Mouse (Mus musculus) thymus, postnatal 25 days (tissue): ENCODE measurements at regions not wholly inside any gene's neighbourhood (a gene's known extent, or its start where the extent isn't known, plus 50 kb on each side); places are given as distances from the start of the nearest gene placed in this dataset.
A peak's percentile ranks its signal among the peaks of the same experiment; 100 is the strongest.

Experiments used
- DNase-seq: peaks from one replicate; pipeline ENCODE4 v3.0.0; 2022

DNA sequence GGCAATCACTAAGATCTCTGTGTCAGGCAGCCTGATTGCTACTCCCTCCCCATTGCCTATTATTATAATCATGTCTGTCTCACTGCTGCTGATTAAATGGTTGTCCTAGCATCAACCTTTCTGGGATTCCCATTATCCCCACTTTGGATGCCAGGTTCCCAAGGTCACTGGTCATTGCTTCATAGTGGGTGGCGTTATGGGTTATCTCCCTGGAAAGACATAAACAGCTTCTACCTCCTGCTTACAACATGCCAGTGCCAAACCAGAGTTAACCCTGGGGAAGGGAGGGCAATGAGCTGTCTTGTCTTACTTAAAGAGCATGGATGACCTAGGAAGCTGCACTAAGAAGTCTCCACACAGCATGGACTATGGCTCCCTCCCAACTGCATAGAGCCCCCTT is 136.9 kb downstream of the Uaca start:
- DNase-seq: no peak

GRCm38 (mm10) chr9:60936937-60937336 is 142.6 kb downstream of the Uaca start:
- DNase-seq: no peak

DNA sequence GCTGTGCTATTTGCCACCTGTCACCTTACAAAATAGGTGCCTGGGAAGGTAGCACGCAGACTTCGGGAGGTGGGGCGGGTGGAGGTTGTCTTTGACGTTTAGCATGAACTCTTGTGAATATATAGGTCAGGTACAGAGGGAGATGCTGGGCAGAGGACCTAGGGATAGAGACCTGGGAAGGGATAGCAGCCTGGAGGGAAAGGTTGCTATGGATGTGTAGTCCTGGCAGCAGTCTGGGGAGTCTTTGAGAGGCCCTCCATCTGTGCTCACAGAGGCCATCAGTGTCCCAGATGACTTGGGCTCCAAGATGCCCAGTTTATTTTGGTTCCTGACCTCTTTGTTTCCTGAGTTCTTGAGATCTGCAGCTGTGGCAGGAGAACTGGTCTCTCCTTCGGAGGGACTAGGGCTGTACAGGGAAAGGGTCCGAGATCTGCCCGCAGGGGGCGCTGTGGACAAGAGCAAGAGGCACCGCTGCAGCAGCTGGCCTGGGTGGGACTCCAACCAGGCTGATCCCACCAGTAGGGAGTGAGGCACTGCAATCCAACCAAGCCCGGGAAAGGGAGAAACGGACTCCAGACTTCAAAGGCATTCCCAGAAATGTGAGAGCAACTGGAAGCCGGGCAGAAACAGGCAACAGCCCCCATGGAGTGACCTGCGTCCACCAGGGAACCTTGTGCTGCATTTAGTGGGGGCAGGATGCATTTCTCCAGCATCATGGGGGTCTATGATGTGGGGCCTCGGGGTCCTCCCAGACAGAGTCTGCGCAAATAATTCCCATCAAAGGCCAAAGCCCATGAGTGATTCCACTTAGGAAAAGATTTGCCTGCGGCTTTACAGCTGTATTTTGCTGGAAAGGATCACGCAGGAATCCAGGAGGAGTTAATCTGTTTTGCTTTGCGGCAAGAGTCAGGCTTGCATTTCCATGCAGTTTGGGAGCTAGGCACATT is 145.8 kb downstream of the Uaca start:
- DNase-seq: peak; percentile 82

DNA sequence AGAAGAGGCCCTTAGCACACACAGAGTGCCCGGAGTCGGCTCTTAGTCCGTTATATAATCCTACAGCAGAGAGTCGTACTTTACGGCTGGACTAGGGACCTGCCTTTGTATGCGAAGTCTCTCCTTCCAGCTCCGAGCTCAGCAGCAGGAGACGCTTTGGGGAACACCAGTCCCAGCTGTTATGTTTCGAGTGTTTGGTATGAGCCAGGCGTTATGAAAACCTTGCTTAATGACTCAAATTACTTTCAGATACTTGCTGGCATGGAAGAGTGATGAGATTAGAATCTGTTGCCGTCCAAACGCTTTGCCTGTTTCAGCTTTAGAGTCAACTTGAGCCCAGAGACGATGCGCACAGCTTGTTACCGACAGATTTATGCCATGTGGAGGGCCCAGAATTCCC is 153.0 kb downstream of the Uaca start:
- no peak for DNase-seq

DNA sequence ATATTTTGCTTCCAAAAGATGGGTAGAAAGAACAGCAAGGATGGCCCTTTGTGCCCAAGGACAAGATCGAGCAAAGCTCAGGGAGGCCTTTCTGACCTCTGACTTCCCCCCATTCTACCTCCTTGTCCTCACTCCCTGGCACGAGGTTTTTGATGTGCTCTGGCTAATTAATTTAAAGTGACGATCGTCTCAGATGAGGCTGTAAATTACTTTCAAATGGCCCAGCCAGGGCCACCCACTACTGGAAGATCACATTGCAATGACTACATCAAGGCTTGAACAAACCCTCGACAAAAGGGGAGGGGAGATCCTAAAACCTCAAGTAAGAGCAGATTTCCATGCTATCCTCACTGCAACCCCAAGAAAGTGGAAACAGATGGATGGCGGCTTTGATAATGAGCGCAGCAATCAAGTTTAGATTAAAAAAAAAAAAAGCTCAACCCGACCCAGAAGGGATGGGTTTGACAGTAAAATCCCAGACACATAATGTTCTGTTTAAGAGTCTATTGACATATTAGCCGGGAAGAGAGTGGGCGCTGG is 154.3 kb downstream of the Uaca start:
- DNase-seq: no peak

DNA sequence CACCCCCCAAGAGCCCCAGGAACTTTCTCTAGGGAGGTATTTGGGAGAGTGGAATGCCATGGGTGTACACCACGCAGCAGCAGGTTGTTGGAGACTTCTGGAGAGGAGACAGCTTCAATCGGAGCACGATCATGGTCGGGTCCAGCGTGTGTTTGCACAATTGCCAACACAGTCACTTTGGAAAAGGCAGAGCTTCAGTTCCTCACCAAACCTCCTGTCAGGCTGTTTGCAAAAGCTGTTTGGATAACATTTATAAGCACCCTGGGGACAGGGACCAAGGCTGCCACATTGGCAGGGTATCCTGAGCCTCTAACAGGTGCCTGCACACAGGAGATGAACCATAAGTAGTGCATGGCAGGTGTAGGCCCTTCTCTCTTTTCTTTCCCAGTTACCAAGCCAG is 155.8 kb downstream of the Uaca start:
- DNase-seq: no peak

DNA sequence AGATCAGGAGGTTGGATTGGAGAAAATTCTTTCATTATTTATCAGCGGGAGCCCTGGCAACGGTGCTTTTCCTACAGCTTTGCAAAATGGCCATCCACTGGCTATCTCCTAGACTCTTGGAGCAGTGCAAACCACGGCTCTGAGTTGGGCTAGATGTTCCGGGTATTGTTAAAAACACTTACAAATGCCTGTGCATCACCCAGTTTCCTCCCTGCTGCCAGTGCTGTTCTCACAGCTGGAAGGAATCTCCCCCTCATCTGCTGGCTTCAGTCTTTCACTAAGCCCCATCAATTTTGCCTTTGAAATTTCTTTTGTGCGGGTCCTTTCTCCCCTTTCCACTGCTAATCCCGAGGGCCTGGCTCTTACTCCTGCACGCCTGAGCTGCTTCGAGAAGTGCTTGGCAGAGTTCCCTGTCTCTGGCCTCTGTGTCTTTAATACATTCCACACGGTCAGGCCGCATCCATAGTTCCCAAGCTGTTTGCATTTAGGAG is 156.8 kb downstream of the Uaca start:
- no peak for DNase-seq

- no peak for DNase-seq
Measured at GRCm38 (mm10) chr9:60957438-60957837, 163.1 kb downstream of the Uaca start.

GRCm38 (mm10) chr9:60959537-60959936 is 165.2 kb downstream of the Uaca start:
- no peak for DNase-seq

DNA sequence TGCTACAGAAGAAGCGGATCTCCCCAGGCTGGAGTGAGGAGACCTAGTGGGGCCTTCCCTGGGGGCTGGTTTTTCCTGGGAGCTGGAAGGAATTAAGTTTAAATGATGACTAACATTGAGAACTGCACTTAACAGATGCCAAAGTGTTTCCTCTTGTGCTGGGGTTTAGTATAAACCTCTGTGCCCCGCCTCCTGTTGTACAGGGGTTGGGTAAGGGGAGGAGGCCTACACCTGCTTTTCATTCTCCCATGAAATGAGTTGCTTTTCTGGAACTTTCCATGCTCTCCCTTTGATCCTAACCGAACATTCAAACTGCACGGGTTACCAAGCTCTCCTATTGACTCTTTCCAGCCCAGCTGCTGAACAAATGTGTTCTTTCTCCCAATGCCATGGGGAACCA is 167.7 kb downstream of the Uaca start:
- DNase-seq: no peak

DNA sequence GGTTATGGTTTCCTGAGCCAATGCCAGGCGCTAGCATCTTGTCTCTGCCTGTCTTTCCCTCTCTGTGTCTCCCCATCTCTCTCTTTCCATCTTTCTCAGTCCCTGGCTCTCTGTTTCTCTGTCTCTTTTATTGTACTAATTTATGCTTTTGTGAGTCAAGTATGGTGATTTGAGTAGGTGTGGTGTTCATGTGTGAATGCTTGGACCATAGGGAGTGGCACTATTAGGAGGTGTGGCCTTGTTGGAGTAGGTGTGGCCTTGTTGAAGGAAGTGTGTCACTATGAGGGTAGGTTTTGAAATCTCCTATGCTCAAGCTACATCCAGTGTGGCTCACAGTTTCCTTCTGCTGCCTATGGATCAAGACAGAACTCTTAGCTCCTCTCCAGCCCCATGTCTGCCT is 171.3 kb downstream of the Uaca start:
- DNase-seq: no peak

- DNase-seq: no peak
Measured at GRCm38 (mm10) chr9:60968281-60969031, 174.1 kb downstream of the Uaca start.

DNA sequence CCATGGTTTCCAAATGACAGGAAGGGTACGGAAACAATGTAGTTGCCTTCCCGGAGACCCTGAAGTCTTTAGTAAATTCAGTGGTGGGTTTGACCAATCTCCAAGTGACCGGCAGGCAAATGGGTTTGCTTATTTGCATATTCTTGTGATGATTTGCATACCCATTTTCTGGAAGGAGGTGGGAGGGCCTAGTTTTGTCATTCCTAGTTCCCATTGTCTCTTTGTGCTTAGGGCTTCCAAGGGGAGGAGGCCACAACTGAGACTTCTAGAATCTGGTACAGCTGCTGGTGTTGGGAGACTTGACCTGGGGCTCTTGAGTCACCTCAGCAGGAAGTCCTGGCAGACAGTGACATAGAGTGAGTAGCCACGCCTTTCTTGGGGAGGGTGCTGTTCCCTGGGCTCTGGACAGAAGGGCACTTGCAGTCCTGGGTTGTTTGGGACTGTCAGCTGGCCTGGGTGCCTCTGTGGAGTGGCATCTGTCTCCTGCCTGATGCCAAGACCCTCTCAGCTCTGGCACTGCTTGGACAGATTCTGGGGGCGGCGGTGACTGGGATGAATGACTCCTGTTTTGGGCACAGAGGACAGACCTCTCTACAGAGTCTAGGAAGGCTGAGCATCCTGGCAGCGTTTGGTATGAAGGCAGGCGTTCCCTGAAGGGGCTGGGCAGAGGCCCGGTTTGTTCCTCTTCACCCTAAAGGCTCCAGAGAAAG is 178.0 kb downstream of the Uaca start:
- no peak for DNase-seq

DNA sequence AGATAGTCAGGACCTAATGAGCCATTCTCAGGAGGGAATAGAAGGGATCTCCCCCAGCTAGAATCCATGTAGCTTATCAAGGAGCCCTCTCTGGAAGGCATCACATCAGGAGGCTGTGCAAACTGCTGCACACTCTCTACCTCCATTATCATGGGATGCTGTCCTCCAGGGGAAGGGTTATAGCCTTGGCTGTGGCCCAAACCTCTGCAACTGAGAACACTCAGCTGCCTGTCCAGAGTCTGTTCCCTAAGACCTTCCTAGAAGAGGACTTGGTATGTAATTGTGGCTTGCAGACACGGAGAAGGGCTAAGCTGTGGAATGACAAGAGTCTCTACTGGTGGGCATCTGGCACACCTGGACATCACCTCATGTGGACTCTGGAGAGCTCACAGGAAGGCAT is 180.2 kb downstream of the Uaca start:
- no peak for DNase-seq

DNA sequence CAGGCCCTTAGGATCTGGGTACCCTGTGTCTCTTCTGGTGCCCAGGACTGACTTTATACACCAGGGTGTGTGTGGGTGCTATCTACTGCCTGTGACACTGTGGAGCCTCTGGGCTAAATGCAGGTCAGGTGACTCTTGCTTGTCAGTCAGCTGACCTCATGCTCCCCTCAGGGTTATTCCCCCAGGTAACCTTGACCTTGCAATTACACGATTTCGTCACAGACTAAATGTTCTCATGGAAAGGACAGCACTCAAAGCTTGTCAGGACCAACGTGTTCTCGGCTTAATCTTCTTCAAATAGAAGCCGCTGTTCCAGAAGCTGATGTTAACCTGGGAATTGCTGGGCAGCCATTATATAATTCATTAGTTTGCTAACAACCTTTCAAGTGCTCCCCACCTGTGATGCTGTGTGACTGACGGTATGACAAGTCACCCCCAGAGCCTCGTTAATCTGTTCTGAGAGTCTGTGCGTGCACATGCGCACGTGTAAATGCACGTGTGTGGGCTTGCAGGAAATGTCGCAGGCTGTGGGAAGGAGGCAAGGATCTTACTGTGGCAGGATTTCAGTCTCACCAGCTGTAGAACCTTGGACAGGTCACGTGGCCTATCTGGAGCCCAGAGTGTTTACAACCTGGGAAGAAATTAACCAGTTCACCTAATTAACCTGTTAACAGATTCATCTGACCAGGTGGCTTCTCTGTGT is 188.2 kb downstream of the Uaca start:
- DNase-seq: no peak

GRCm38 (mm10) chr9:60983246-60983645 is 188.9 kb downstream of the Uaca start:
- no peak for DNase-seq

GRCm38 (mm10) chr9:60988113-60988512 is 193.8 kb downstream of the Uaca start:
- no peak for DNase-seq

GRCm38 (mm10) chr9:60989670-60990391 is 195.5 kb downstream of the Uaca start:
- DNase-seq: no peak

DNA sequence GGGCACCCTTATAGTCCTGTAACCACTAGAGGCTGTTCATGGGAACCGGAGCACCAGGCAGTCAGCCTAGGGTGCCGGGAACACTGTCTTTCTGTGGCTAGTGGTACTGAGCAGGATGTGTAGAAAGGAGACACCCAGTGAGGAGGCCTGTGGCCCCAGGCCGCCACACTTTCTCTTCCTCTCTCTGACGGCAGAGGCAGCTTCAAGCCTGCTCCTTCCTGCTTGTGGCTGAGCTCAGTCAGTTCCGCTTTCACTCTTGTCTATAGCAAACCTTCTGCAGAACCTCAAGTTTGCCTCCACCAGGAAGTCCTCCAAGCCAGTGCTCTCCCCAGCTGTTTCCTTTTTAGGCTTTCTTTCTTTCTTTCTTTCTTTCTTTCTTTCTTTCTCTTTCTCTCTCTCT is 197.2 kb downstream of the Uaca start:
- DNase-seq: peak; percentile 85

DNA sequence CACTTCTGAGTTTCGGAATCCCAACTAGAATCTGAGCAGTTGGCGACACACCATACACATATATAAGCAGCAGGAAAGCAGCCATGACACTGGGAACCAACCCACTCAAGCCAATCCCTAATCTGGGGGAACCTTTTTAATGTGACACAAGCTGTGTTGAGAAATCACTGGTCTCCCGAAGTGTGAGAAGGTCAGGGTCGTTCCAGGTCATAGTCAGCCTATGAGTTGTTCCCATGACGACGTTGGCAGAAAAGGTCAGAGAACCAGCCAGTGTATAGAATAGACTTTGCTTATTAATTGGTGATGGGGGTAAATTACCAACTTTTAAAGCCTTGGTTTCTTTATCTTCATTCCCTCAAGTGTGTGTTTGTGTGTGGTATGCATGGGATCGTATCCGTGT is 199.3 kb downstream of the Uaca start:
- no peak for DNase-seq

DNA sequence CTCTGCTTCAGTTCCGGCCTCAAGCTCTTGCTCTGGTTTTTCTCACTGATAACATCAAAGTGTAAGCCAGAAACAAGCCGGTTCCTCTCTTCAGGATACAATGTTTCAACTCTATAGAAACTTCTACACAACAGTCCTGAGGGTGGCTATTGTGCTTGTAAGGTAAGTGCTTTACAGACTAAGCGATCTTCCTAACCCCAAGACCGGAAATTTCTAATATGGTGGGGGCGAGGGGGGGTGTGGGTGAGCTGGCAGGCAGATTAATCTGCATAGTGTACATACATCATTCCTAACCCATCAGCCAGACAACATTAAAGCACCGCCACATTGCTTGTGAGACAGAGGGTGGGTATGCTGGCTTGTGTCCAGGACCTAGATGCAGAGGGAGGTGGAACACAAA is 200.8 kb downstream of the Uaca start:
- no peak for DNase-seq
